In genomic region chr1:88718563-88718962, GRCm38 (mm10) we compare ENCODE assay signal across 25 mouse cellular contexts. TPM values are rescaled to one million over a fixed set of nuclear protein-coding genes. Genes with fewer than 3 reads are reported as not detected.
A peak's percentile ranks its signal among the peaks of the same experiment; 100 is the strongest.
DNase-seq lines count a peak whose midpoint lies in the region; ATAC-seq and TF ChIP-seq lines count a peak whose summit lies in the region.
"Had no signal": no experiment of that assay in that cellular context is flagged by ENCODE, and none has a peak within 500 bp of the region (broad histone marks: within the 10 kb centered on the region; RNA-seq: fewer than 3 reads in every experiment).

No protein-coding gene starts in this region.

- H3K4me3 ChIP-seq in forebrain, embryonic 15.5 days: no peak overlapping the region
- no peak overlapping the region for H3K4me3 ChIP-seq in forebrain, embryonic 11.5 days (ENCODE audit: low read depth, low read length)
- no peak overlapping the region for H3K4me3 ChIP-seq in midbrain, postnatal 0 days (ENCODE audit: low read depth, low read length)
- H3K4me3 ChIP-seq: embryonic facial prominence, embryonic 12.5 days; forebrain, embryonic 13.5 days; heart, embryonic 12.5 days; hindbrain, embryonic 10.5 days; limb, embryonic 12.5 days; midbrain, embryonic 10.5 days had no signal

- TF ChIP-seq CTCF in midbrain, postnatal 0 days (IDR thresholded peaks at IDR 0.05): no peak

- H3K9me3 ChIP-seq in forebrain, embryonic 15.5 days: no peaks in the 10 kb centered on the region
- H3K9me3 ChIP-seq in forebrain, embryonic 11.5 days (ENCODE audit: control insufficient read depth, low read length): no peaks in the 10 kb centered on the region
- no peaks in the 10 kb centered on the region for H3K9me3 ChIP-seq in midbrain, postnatal 0 days (ENCODE audit: low read length)
- H3K9me3 ChIP-seq: embryonic facial prominence, embryonic 12.5 days; forebrain, embryonic 13.5 days; heart, embryonic 12.5 days; hindbrain, embryonic 10.5 days; limb, embryonic 12.5 days; midbrain, embryonic 10.5 days had no signal

- no peaks in the 10 kb centered on the region for H3K27me3 ChIP-seq in forebrain, embryonic 15.5 days
- H3K27me3 ChIP-seq in forebrain, embryonic 11.5 days (ENCODE audit: control insufficient read depth, insufficient read depth, low read length): no peaks in the 10 kb centered on the region
- no peaks in the 10 kb centered on the region for H3K27me3 ChIP-seq in midbrain, postnatal 0 days (ENCODE audit: insufficient read depth, low read length)
- H3K27me3 ChIP-seq: embryonic facial prominence, embryonic 12.5 days; forebrain, embryonic 13.5 days; heart, embryonic 12.5 days had no signal

- no peak for DNase-seq in forebrain, embryonic 11.5 days (ENCODE audit: low spot score)
- peak; percentile 65 for DNase-seq in layer of hippocampus, adult 9-11 months
- no peak for DNase-seq in layer of hippocampus, adult 8-10 months (ENCODE audit: low spot score in 2 of 2)
- peak; percentile 45 to 76 for DNase-seq in frontal cortex, postnatal 36 days (ENCODE audit: low spot score in 2 of 2)
- DNase-seq in right cerebral cortex, postnatal 36 days (ENCODE audit: low spot score in 2 of 2): peak; percentile 41 to 73
- DNase-seq in gastrocnemius, postnatal 14 days: no peak
- no peak for DNase-seq in midbrain, postnatal 0 days (ENCODE audit: low spot score)
- DNase-seq: adrenal gland, adult 8-10 months; cerebellum, adult 2 months; cerebellum, postnatal 25 days; heart, postnatal 10 days; kidney, postnatal 4 days; liver, postnatal 0 days; thymus, adult 2 months had no signal

- H3K4me2 ChIP-seq in forebrain, embryonic 15.5 days (replicated peaks): no peak overlapping the region
- no peak overlapping the region for H3K4me2 ChIP-seq in forebrain, embryonic 11.5 days (ENCODE audit: low read depth, low read length, severe bottlenecking)
- no peak overlapping the region for H3K4me2 ChIP-seq in midbrain, postnatal 0 days (ENCODE audit: low read depth, low read length, poor library complexity, severe bottlenecking)
- H3K4me2 ChIP-seq: embryonic facial prominence, embryonic 12.5 days; forebrain, embryonic 13.5 days; heart, embryonic 12.5 days; limb, embryonic 12.5 days; liver, embryonic 11.5 days had no signal

- 76% methylated on average over 3 of the region's 3 CpGs for WGBS in forebrain, embryonic 15.5 days
- 77% methylated on average over 3 of the region's 3 CpGs for WGBS in forebrain, embryonic 11.5 days
- WGBS in midbrain, postnatal 0 days: 73% methylated on average over 3 of the region's 3 CpGs

- no peak for ATAC-seq in forebrain, embryonic 15.5 days (replicated peaks)
- no peak for ATAC-seq in forebrain, embryonic 11.5 days (replicated peaks; ENCODE audit: low FRiP score)
- ATAC-seq in midbrain, postnatal 0 days (ENCODE audit: low FRiP score): no peak
- ATAC-seq: activated CD4-positive, CD25-positive, alpha-beta regulatory T cell, adult 4 months; forebrain, embryonic 13.5 days; intestine, postnatal 0 days; liver, postnatal 0 days; lung, postnatal 0 days had no signal

- H3K36me3 ChIP-seq in forebrain, embryonic 15.5 days: no peaks in the 10 kb centered on the region
- H3K36me3 ChIP-seq in forebrain, embryonic 11.5 days (ENCODE audit: control insufficient read depth, insufficient read depth, low read length): no peaks in the 10 kb centered on the region
- no peaks in the 10 kb centered on the region for H3K36me3 ChIP-seq in midbrain, postnatal 0 days (ENCODE audit: insufficient read depth, low read length)
- H3K36me3 ChIP-seq: embryonic facial prominence, embryonic 12.5 days; heart, embryonic 12.5 days; hindbrain, embryonic 10.5 days; limb, embryonic 12.5 days; midbrain, embryonic 10.5 days had no signal

- no peaks in the 10 kb centered on the region for H3K4me1 ChIP-seq in forebrain, embryonic 15.5 days
- H3K4me1 ChIP-seq in forebrain, embryonic 11.5 days (replicated peaks; ENCODE audit: control insufficient read depth, insufficient read depth, low read length): no peaks in the 10 kb centered on the region
- H3K4me1 ChIP-seq in midbrain, postnatal 0 days (ENCODE audit: insufficient read depth, low read length): 0 out of 2 replicates have a peak, but pooled peaks cover 2% of the 10 kb centered on the region
- H3K4me1 ChIP-seq: embryonic facial prominence, embryonic 12.5 days; forebrain, embryonic 13.5 days; heart, embryonic 12.5 days had no signal

- no peak overlapping the region for H3K9ac ChIP-seq in forebrain, embryonic 15.5 days (replicated peaks)
- no peak overlapping the region for H3K9ac ChIP-seq in forebrain, embryonic 11.5 days (ENCODE audit: low read length)
- H3K9ac ChIP-seq in midbrain, postnatal 0 days (replicated peaks; ENCODE audit: low read length, poor library complexity, severe bottlenecking): no peak overlapping the region
- H3K9ac ChIP-seq: embryonic facial prominence, embryonic 12.5 days; forebrain, embryonic 13.5 days; heart, embryonic 12.5 days; limb, embryonic 12.5 days; liver, postnatal 0 days had no signal

- intact Hi-C loops in gastrocnemius, postnatal 14 days (cut with DNase I; ENCODE audit: low total_unique reads): no loop called here

- peak overlapping the region; percentile 19; the same call in 1 of the 2 replicates for H3K27ac ChIP-seq in forebrain, embryonic 15.5 days (replicated peaks)
- no peak overlapping the region for H3K27ac ChIP-seq in forebrain, embryonic 11.5 days (ENCODE audit: low read depth, low read length)
- no peak overlapping the region for H3K27ac ChIP-seq in midbrain, postnatal 0 days (ENCODE audit: low read depth, low read length)
- H3K27ac ChIP-seq: embryonic facial prominence, embryonic 12.5 days; forebrain, embryonic 13.5 days; hindbrain, embryonic 10.5 days; limb, embryonic 12.5 days; midbrain, embryonic 10.5 days had no signal

RNA-seq across cellular contexts. Expression of gene Arl4c, which starts 16.5 kb away (rescaled TPM):
- polyA plus RNA-seq in forebrain, embryonic 15.5 days (2015; fragmentation: Nextera tagmentation; extraction: Ambion mirVana): 38.1 and 42.4 TPM in 2 replicates
- polyA plus RNA-seq in forebrain, embryonic 11.5 days (2014; fragmentation: Nextera tagmentation; extraction: Ambion mirVana): 9.2 and 13.3 TPM in 2 replicates
- 10 to 100 TPM; 31.3 to 41.3 (median 34.3) TPM for total RNA-seq in layer of hippocampus, adult 8-10 months (2022)
- total RNA-seq in gastrocnemius, postnatal 14 days (2021): 1 to 10 TPM; 2.0 to 3.8 TPM
- total RNA-seq in midbrain, postnatal 0 days (2014; rRNA removed): 101 and 115 TPM in 2 replicates
- 44.4 and 47.4 TPM in 2 replicates for polyA plus RNA-seq in midbrain, postnatal 0 days (2015; fragmentation: Nextera tagmentation; extraction: Ambion mirVana)

Comparison
In these comparisons a context has a peak if more than half of its experiments do, and no peak if none do; other contexts are left out.
1. DNase-seq: peak in layer of hippocampus, adult 9-11 months (single experiment), frontal cortex, postnatal 36 days (2 of 2) and right cerebral cortex, postnatal 36 days (2 of 2); none in forebrain, embryonic 11.5 days (single experiment), layer of hippocampus, adult 8-10 months (0 of 2), gastrocnemius, postnatal 14 days (single experiment) and midbrain, postnatal 0 days (single experiment).
2. RNA of gene Arl4c, which starts 16.5 kb away (total RNA-seq): 101 to 115 TPM in midbrain, postnatal 0 days and 31.3 to 41.3 TPM in layer of hippocampus, adult 8-10 months; 2.0 to 3.8 TPM in gastrocnemius, postnatal 14 days; every median in the first group is over 4 times any median in the second.